Mouse (Mus musculus) mammary gland, adult 2 months (tissue): ENCODE data around the gene Ddx11. TPM values are rescaled to one million over a fixed set of nuclear protein-coding genes. Genes with fewer than 3 reads are reported as not detected.

Experiments
- polyA plus RNA-seq: library from polyadenylated mRNA; depleted of rRNA; stranded (reverse); fragments of >200 nt; gene quantifications from 2 replicates; pipeline ENCODE4 v1.2.3, GENCODE M21; 2012; ENCODE audit warnings: low replicate concordance; rRNA removed

The Ddx11 gene
- 5.6 and 7.0 TPM in 2 replicates for polyA plus RNA-seq

GRCm38 (mm10) chr17:66123066-66123815 lies at the start of gene Ddx11:
Ddx11 (plus strand) TSS chr17:66123520.

GRCm38 (mm10) chr17:66076934-66077333 lies 46.4 kb upstream of the Ddx11 start, which contains the start of gene Ankrd12:
Ankrd12 (minus strand) TSS chr17:66077089.

GRCm38 (mm10) chr17:66101380-66102330 lies 21.7 kb upstream of the Ddx11 start, which contains the start of gene Ndufv2:
Ndufv2 (minus strand) TSS chr17:66101559.

GRCm38 (mm10) chr17:66111402-66111959 lies 11.8 kb upstream of the Ddx11 start, which contains the start of gene Washc1:
Washc1 (plus strand) TSS chr17:66111545.

Other genes starting within 250 kb of the Ddx11 start
- gene Ralbp1, start 237.7 kb upstream of the Ddx11 start, polyA plus RNA-seq, result 33.8 and 38.6 TPM in 2 replicates
- 46.9 and 48.5 TPM in 2 replicates for gene Twsg1, start 172.3 kb upstream of the Ddx11 start, polyA plus RNA-seq
- gene Ankrd12, start 46.4 kb upstream of the Ddx11 start, polyA plus RNA-seq, result 3.3 and 6.1 TPM in 2 replicates
- 29.5 and 83.3 TPM in 2 replicates for gene Ndufv2, start 22.0 kb upstream of the Ddx11 start, polyA plus RNA-seq
- gene Washc1, start 12.0 kb upstream of the Ddx11 start, polyA plus RNA-seq, result 43.1 and 54.1 TPM in 2 replicates